Mouse (Mus musculus): ENCODE measurements around the gene Gpx2. TPM values are rescaled to one million over a fixed set of nuclear protein-coding genes. Genes with fewer than 3 reads are reported as not detected.

Gpx2 gene
- polyA plus RNA-seq, 1 experiment from 2014 or later = not detected

GRCm38 (mm10) chr12:76774652-76775051 lies 20.7 kb downstream of the Gpx2 start:
- H3K27me3 ChIP-seq = no peaks in the 10 kb centered on the region
- no peak for ATAC-seq (replicated peaks; ENCODE audit: low FRiP score)
- no peak overlapping the region for H3K9ac ChIP-seq
- no peak overlapping the region for H3K4me3 ChIP-seq (replicated peaks)
- H3K4me1 ChIP-seq = no peaks in the 10 kb centered on the region
- peaks cover 6% of the 10 kb centered on the region for H3K36me3 ChIP-seq
- no peak overlapping the region for H3K4me2 ChIP-seq
- no peak overlapping the region for H3K27ac ChIP-seq
- WGBS = 61% methylated on average over 3 of the region's 3 CpGs
- H3K9me3 ChIP-seq (replicated peaks) = no peaks in the 10 kb centered on the region

- no peak for ATAC-seq (replicated peaks; ENCODE audit: low FRiP score)
- WGBS = 87% methylated on average over 5 of the region's 5 CpGs
- Histone ChIP-seq H3K9me3 (replicated peaks) (no peaks in the 10 kb centered on the region), H3K4me2 (no peak overlapping the region), H3K4me3 (replicated peaks) (no peak overlapping the region), H3K27ac (no peak overlapping the region), H3K9ac (no peak overlapping the region), H3K36me3 (no peaks in the 10 kb centered on the region; the same call in 1 of the 2 replicates), H3K4me1 (0 out of 2 replicates have a peak, but pooled peaks cover 2% of the 10 kb centered on the region), H3K27me3 (no peaks in the 10 kb centered on the region)
Measured at GRCm38 (mm10) chr12:76771540-76771939, 23.8 kb downstream of the Gpx2 start.

DNA sequence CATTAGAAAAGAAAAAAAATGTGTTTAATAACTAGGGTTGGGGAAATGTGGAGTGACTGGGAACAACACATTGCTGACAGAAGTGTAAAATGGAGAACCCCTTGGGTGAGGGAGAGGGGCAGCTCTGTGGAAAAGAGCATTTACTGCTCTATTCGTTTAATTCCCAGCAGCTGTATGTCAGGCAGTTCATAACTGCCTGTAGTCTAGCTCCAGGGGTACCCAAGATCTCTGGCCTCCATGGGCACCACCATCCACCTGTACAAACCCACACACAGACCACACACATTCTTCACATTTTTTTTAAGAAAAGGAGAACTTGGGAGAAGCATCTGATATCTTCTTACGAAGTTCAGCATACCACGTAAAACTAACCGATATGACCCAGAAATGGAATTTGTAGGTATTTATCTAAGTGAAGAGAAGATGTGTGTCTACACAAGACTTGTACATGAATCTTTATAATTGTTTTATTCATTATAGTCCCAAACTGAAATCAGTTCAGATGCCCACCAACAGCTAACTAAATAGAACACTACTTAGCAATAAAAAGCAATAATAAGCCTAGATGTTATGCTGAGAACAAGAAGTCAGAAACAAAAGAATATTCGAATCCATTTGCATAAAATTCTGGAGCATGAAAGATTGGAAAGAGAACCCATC lies 24.4 kb downstream of the Gpx2 start:
- 90% methylated on average over 5 of the region's 5 CpGs for WGBS
- Histone ChIP-seq H3K27ac (no peak overlapping the region), H3K27me3 (no peaks in the 10 kb centered on the region), H3K4me1 (peaks cover 7% of the 10 kb centered on the region), H3K4me2 (no peak overlapping the region), H3K36me3 (no peaks in the 10 kb centered on the region; the same call in 1 of the 2 replicates), H3K4me3 (replicated peaks) (no peak overlapping the region), H3K9me3 (replicated peaks) (no peaks in the 10 kb centered on the region), H3K9ac (no peak overlapping the region)
- no peak for ATAC-seq (replicated peaks; ENCODE audit: low FRiP score)

DNA sequence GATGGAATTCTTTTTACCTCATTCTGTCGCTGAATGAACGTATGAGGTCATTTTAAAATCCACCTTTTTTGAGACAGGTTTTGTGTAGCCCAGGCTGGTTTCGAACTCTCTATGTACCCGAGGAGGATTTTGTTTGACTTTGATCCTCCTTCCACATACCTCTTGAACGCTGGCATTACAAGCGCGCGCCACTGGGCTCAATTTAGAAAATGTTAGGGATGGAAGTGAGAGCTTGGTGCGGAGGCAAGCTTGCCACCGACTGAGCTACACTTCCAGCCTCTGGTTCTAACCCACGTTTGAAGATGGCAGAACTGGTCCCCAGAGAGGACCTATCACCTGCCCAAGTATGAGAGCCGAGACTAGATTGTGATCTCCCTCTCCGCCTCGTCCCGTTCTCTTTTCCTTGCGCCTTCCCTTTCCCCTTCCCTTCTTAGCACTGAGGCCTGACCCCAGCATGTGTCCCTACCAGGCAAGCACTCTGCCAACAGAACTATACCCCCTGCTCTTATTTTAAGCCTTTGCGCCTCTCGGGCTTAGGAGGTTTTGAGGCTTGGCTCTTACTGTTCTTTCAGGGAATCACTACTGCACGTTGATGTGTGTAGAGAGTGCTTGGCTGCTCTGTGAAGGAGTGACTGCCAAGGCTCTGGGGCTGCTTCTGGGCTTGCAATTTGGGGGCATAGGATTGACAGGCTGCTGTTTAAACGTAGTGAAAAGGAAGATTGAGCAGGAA lies 29.3 kb downstream of the Gpx2 start:
- Histone ChIP-seq H3K4me3 (replicated peaks) (peak overlapping the region; percentile 69), H3K9ac (peak overlapping the region; percentile 61), H3K27ac (no peak overlapping the region), H3K4me1 (peaks cover 12% of the 10 kb centered on the region), H3K27me3 (no peaks in the 10 kb centered on the region), H3K9me3 (replicated peaks) (no peaks in the 10 kb centered on the region), H3K36me3 (no peaks in the 10 kb centered on the region), H3K4me2 (peak overlapping the region; percentile 66)
- WGBS = 31% methylated on average over 20 of the region's 20 CpGs
- peak; percentile 47 for ATAC-seq (replicated peaks; ENCODE audit: low FRiP score)

DNA sequence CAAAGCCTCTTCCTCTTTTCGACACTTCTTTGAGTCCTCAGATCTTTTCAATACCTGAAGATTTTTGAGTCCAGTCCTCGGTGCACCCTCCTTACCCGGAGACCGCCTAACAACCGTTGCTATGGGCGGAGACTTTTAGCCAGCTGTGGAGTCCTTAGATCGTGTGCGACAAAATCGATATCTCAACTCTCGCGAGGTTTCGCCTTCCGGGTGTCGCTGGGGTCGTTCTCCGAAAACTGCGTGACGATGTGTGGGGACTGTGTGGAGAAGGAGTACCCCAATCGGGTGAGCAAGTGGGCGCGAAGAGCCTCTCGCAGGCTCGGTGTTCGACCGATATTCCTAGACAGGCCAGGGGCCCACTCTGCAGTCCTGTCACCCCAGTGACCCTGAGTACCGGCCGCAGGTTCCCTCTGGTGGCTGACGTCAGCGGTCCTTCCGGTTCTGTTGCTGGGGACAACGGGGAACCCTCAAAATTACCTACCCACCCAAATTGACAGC lies 30.0 kb downstream of the Gpx2 start, which contains the start of the genes Churc1 and Fntb:
TSS of gene Churc1 (plus strand) at position 185 of the 498 bp plus-strand sequence.
TSS of gene Fntb (plus strand) at position 236 of the 498 bp plus-strand sequence.
- H3K9me3 ChIP-seq (replicated peaks) = no peaks in the 10 kb centered on the region
- under 1% methylated on average over 31 of the region's 31 CpGs for WGBS
- H3K4me3 ChIP-seq (replicated peaks) = peak within 1 kb of the TSS; percentile 69
- no peaks in the 10 kb centered on the region for H3K27me3 ChIP-seq
- peaks cover 12% of the 10 kb centered on the region for H3K4me1 ChIP-seq
- H3K27ac ChIP-seq = peak within 1 kb of the TSS; percentile 62; the same call in 1 of the 2 replicates
- no peaks in the 10 kb centered on the region for H3K36me3 ChIP-seq
- ATAC-seq (replicated peaks; ENCODE audit: low FRiP score) = peak; percentile 98
- peak within 1 kb of the TSS; percentile 66 for H3K4me2 ChIP-seq
- H3K9ac ChIP-seq = peak within 1 kb of the TSS; percentile 61

DNA sequence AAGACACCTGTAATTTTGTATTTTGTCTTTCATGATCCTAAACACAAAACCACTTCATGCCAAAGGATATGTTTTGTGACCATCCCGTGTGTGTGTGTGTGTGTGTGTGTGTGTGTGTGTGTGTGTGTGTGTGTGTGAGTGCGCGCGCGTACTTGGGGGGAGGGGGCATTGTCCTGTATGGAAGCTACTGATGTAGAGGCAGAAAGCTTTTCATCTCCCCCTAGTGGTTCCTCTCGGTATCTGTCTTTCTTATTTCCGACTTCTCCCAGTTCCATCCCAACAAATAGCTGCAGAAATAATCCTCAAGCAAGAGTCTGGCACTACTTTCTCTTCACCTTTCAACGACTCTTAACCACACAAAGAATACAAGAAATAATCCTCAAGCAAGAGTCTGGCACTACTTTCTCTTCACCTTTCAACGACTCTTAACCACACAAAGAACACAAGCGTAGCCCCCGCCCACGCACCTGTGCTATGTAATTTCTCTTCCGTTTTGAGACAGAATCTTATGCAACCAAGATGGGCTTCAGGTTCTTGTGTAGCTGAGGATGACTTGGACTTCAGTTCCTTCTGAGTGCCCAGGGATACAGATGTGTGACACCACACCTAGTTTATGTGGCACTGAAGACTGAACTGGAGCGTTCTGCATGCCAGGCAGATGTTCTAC lies 42.6 kb downstream of the Gpx2 start:
- Histone ChIP-seq H3K4me2 (no peak overlapping the region), H3K27ac (no peak overlapping the region), H3K36me3 (no peaks in the 10 kb centered on the region), H3K27me3 (0 out of 2 replicates have a peak, but pooled peaks cover 5% of the 10 kb centered on the region), H3K4me1 (no peaks in the 10 kb centered on the region), H3K9ac (no peak overlapping the region), H3K9me3 (replicated peaks) (no peaks in the 10 kb centered on the region), H3K4me3 (replicated peaks) (no peak overlapping the region)
- 41% methylated on average over 14 of the region's 14 CpGs for whole genome bisulfite sequencing
- ATAC-seq (replicated peaks; ENCODE audit: low FRiP score) = no peak

DNA sequence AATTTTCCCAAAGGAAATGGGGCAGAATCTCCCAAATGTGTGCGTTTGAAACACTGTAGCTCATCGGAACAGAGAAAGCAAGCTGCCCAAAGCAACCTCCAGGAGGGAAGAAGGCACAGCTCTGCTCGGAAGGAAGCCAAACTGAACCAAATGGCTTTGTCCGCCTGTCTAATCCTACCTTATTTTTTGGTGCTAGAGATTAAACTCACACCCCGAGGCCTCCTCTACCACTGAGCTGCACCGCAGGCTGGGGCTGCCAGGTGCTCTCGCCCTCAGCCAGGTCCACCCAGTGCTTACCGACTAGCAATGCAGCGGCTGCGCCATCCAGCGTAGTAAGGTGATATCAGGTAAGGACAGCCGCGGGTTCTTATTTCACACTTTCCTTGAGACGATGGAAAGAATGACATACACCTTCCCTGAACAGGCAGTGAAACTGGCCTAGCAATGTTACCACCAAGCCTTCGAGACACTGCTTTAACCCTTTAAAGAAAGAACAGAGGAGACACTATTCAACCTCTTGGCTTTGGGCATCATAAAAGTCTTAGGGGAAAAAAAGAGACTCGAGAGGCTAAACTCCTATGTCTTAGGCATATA lies 44.4 kb downstream of the Gpx2 start:
- no peak overlapping the region for H3K9ac ChIP-seq
- H3K4me3 ChIP-seq (replicated peaks) = no peak overlapping the region
- no peaks in the 10 kb centered on the region for H3K4me1 ChIP-seq
- H3K27ac ChIP-seq = no peak overlapping the region
- ATAC-seq (replicated peaks; ENCODE audit: low FRiP score) = no peak
- H3K4me2 ChIP-seq = no peak overlapping the region
- H3K36me3 ChIP-seq = no peaks in the 10 kb centered on the region
- 80% methylated on average over 16 of the region's 16 CpGs for WGBS
- H3K9me3 ChIP-seq (replicated peaks) = no peaks in the 10 kb centered on the region
- 0 out of 2 replicates have a peak, but pooled peaks cover 5% of the 10 kb centered on the region for H3K27me3 ChIP-seq

Other genes starting within 250 kb of the Gpx2 start
- 1.1 and 2.1 TPM in 2 replicates for gene Sptb, start 85.0 kb downstream of the Gpx2 start, polyA plus RNA-seq (2015; fragmentation: Nextera tagmentation; extraction: Ambion mirVana)
- 118 and 129 TPM in 2 replicates for gene Churc1, start 30.0 kb downstream of the Gpx2 start, polyA plus RNA-seq (2015; fragmentation: Nextera tagmentation; extraction: Ambion mirVana)
- gene Fntb, start 30.0 kb downstream of the Gpx2 start, polyA plus RNA-seq (2015; fragmentation: Nextera tagmentation; extraction: Ambion mirVana) = 37.5 and 43.7 TPM in 2 replicates
- gene Rab15, start 27.4 kb upstream of the Gpx2 start, polyA plus RNA-seq (2015; fragmentation: Nextera tagmentation; extraction: Ambion mirVana) = 10.9 and 11.1 TPM in 2 replicates
- gene Max, start 166.6 kb upstream of the Gpx2 start, polyA plus RNA-seq (2015; fragmentation: Nextera tagmentation; extraction: Ambion mirVana) = 16.6 and 19.9 TPM in 2 replicates